Mouse (Mus musculus) limb, embryonic 15.5 days (tissue): ENCODE results near the gene Gm20388. TPM values are rescaled to one million over a fixed set of nuclear protein-coding genes. Genes with fewer than 3 reads are reported as not detected.

Experiments used
- ATAC-seq: fragments of 200-750 bp; cut with Nextera tagmentation; 2 replicates; pipeline ENCODE4 v1.8.0; 2017; ENCODE audit warnings: low read depth, moderate TSS enrichment; ENCODE audit not compliant: insufficient number of reproducible peaks, low FRiP score, low TSS enrichment
- H3K27ac ChIP-seq: fragments of 300-500 bp; sonication (generic); 2 replicates; pipeline ENCODE4 v1.5.1; 2015; ENCODE audit warnings: moderate library complexity, mild to moderate bottlenecking, inconsistent platforms
- H3K27me3 ChIP-seq: fragments of 300-500 bp; sonication (generic); 2 replicates; pipeline ENCODE4 v1.6.1; 2015; ENCODE audit warnings: inconsistent platforms
- H3K36me3 ChIP-seq: fragments of 300-500 bp; sonication (generic); 2 replicates; pipeline ENCODE4 v1.6.1; 2015; ENCODE audit warnings: inconsistent platforms
- H3K4me1 ChIP-seq: fragments of 300-500 bp; sonication (generic); 2 replicates; pipeline ENCODE4 v1.6.1; 2015; ENCODE audit warnings: inconsistent platforms
- H3K4me2 ChIP-seq: fragments of 300-500 bp; sonication (generic); 2 replicates; pipeline ENCODE4 v1.6.1; 2015; ENCODE audit warnings: mild to moderate bottlenecking, inconsistent platforms
- H3K4me3 ChIP-seq: fragments of 300-500 bp; sonication (generic); 2 replicates; pipeline ENCODE4 v1.5.1; 2015; ENCODE audit warnings: mild to moderate bottlenecking, inconsistent platforms
- H3K9ac ChIP-seq: fragments of 300-500 bp; sonication (generic); 2 replicates; pipeline ENCODE4 v1.6.1; 2015; ENCODE audit warnings: inconsistent platforms
- H3K9me3 ChIP-seq: fragments of 300-500 bp; sonication (generic); 2 replicates; pipeline ENCODE4 v1.6.1; 2016; ENCODE audit warnings: inconsistent platforms
- WGBS: fragments of 180-500 bp; shearing (Covaris S2); methylation state at CpG from one replicate; pipeline ENCODE4 v1.1.7; 2015; 5-methylcytosine and 5-hydroxymethylcytosine counted together
- polyA plus RNA-seq: library from polyadenylated mRNA; unstranded; fragments of >200 nt; fragmentation: Nextera tagmentation; extraction: Ambion mirVana; gene quantifications from 2 replicates; pipeline ENCODE4 v1.2.1, GENCODE M21; 2015

Gm20388 gene
- polyA plus RNA-seq, 1 experiment from 2014 or later, result 4.9 TPM

DNA sequence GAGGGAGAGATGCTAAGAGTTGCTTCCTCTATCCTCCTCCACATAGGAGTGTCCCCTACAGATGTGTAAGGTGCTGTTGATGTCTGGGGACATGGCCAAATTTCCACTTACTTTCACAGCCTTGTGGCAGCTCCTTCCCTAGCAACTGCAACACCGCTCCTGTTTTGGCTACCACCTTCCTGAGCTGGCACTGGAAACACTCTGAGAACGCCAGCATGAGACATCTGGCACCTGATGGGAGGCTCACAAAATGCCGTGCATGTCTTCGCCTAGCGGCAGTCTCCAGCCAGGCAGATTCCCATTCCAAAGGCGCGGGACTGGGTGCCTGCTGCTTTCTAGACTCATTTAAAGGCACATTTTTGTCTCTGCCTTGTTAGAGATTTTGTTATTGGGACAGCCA, 226.0 kb downstream of the Gm20388 start:
- WGBS, result 53% methylated on average over 7 of the region's 7 CpGs
- 0 out of 2 replicates have a peak, but pooled peaks cover 2% of the 10 kb centered on the region for H3K4me1 ChIP-seq
- H3K27me3 ChIP-seq, result 0 out of 2 replicates have a peak, but pooled peaks cover 10% of the 10 kb centered on the region
- ATAC-seq, result no peak
- H3K9ac ChIP-seq, result no peak overlapping the region
- no peak overlapping the region for H3K4me2 ChIP-seq
- H3K9me3 ChIP-seq, result no peaks in the 10 kb centered on the region
- H3K36me3 ChIP-seq, result no peaks in the 10 kb centered on the region
- no peak overlapping the region for H3K27ac ChIP-seq
- H3K4me3 ChIP-seq, result no peak overlapping the region

DNA sequence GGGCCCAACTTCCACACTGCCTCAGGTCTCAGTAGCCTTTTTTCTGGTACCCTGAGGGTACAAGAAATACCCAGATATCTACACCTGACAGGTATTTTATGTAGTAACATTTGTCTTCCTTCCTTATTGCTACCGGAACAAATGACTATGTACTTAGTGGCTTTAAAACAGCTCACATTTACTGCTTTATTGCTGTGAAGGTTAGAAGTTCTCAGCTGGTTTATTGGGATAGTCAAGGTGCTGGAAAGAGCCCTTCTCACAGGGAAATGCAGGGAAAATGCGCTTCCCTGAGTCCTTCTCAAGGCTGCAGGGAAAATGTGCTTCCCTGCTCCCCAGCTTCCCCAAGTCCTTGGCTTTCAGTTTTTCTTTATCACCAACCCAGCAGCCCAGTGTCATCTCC, 228.3 kb downstream of the Gm20388 start:
- Histone ChIP-seq H3K9ac (no peak overlapping the region), H3K27me3 (0 out of 2 replicates have a peak, but pooled peaks cover 10% of the 10 kb centered on the region), H3K4me2 (no peak overlapping the region), H3K27ac (no peak overlapping the region), H3K9me3 (no peaks in the 10 kb centered on the region), H3K4me3 (no peak overlapping the region), H3K4me1 (0 out of 2 replicates have a peak, but pooled peaks cover 2% of the 10 kb centered on the region), H3K36me3 (no peaks in the 10 kb centered on the region)
- 56% methylated on average over 2 of the region's 2 CpGs for WGBS
- no peak for ATAC-seq

DNA sequence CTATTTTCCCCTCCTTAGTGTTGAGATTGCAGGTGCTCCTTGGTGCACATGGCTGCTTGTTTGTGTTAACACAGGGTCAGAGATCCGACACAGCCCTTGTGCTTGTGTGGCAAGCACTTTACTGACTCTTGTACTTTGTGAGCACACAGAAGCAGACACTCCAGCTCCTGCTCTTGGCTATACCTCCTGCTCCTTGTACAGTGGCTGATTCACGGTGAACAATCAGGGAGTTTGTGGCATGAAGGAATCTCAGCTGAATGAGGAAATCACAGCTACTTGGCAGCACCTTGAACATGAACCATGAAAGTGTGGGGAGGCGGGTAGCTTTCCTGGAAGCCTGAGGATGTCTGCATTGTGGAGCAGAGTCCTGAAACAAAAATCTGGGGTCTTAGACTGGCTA, 230.1 kb downstream of the Gm20388 start:
- WGBS, result 67% methylated on average over 3 of the region's 3 CpGs
- Histone ChIP-seq H3K9ac (no peak overlapping the region), H3K9me3 (no peaks in the 10 kb centered on the region), H3K36me3 (no peaks in the 10 kb centered on the region), H3K27me3 (0 out of 2 replicates have a peak, but pooled peaks cover 8% of the 10 kb centered on the region), H3K4me1 (0 out of 2 replicates have a peak, but pooled peaks cover 9% of the 10 kb centered on the region), H3K4me3 (no peak overlapping the region), H3K4me2 (no peak overlapping the region), H3K27ac (no peak overlapping the region)
- no peak for ATAC-seq

- H3K4me2 ChIP-seq, result no peak overlapping the region
- WGBS, result 63% methylated on average over 15 of the region's 15 CpGs
- no peak overlapping the region for H3K4me3 ChIP-seq
- H3K9me3 ChIP-seq, result no peaks in the 10 kb centered on the region
- no peaks in the 10 kb centered on the region for H3K27me3 ChIP-seq
- no peaks in the 10 kb centered on the region for H3K36me3 ChIP-seq
- H3K27ac ChIP-seq, result no peak overlapping the region
- H3K4me1 ChIP-seq, result 0 out of 2 replicates have a peak, but pooled peaks cover 7% of the 10 kb centered on the region
- ATAC-seq, result no peak
- no peak overlapping the region for H3K9ac ChIP-seq
Measured at GRCm38 (mm10) chr8:120143911-120144651, 233.4 kb downstream of the Gm20388 start.

DNA sequence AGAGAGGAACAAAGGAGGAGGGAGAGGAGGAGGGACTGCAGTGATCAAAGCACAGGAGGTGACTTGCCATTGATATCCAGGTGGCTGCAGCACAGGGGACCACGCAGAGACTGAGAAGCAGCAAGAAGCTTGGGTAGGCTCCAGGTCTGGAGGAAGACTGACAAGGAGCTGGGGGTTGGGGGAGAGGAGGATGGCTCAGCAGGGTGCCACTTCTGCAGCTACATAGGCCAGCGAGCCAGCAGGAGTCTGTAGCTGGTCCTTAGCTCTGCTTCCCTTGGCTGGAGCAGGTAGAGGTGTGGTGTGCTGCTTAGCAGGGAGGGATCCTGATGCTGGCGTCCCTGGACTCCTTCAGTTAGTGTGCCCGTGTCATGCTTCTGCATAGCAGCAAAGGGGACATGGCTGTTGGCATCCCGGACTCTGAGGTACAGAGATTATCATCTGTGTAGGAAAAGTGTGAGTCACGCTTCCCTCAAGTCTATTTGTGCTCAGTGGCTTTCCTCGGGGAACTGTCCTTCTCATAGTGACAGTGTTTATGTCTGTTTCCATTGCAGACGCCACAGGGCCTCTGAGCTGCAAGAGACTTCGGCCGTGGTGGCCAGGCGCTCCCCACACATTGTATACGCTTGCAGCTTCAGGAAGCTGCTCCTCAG, 234.1 kb downstream of the Gm20388 start:
- no peak for ATAC-seq
- Histone ChIP-seq H3K27me3 (no peaks in the 10 kb centered on the region), H3K4me2 (no peak overlapping the region), H3K9ac (no peak overlapping the region), H3K4me3 (no peak overlapping the region), H3K27ac (no peak overlapping the region; the same call in 1 of the 2 replicates), H3K36me3 (no peaks in the 10 kb centered on the region), H3K4me1 (0 out of 2 replicates have a peak, but pooled peaks cover 7% of the 10 kb centered on the region), H3K9me3 (no peaks in the 10 kb centered on the region)
- WGBS, result 53% methylated on average over 12 of the region's 12 CpGs

DNA sequence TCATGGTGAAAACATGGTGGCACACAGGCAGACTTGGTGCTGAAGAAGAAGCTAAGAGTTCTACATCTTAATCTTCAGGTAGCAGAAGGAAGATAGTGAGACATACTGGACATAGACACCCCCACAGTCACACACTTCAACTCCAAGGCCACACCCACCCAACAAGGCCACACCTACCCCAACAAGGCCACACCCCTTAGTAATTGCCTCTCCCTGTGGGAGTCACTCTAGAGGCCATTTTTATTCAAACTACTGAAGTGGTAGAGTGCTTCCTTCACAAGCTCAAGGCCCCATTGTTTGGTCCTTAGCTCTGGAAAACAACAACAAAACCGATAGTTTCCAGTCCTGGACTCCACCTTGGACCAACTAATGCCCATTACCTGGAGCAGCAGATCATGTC, 235.4 kb downstream of the Gm20388 start:
- Histone ChIP-seq H3K9me3 (no peaks in the 10 kb centered on the region), H3K27ac (no peak overlapping the region), H3K4me1 (0 out of 2 replicates have a peak, but pooled peaks cover 7% of the 10 kb centered on the region), H3K9ac (no peak overlapping the region), H3K4me2 (no peak overlapping the region), H3K36me3 (no peaks in the 10 kb centered on the region), H3K27me3 (no peaks in the 10 kb centered on the region), H3K4me3 (no peak overlapping the region)
- no peak for ATAC-seq
- 70% methylated on average over 1 of the region's 1 CpGs for WGBS

DNA sequence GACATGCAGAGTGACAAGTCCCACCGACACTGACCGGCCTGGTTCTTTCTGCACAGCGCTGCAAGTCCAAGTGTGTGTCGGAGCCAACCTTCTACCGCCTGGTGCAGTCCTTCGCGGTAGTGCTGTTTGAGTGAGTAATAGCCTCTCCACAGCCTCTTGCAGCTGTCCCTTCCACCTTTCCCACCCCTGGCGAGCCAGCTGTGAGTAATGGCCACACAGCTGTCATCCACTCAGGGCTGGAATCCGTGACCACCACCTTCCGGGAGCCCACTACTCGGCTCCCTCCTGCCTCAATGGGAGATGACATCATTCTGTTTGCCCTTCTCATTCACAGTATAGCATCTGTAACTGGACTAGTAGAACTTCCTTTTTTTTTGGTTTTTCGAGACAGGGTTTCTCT, 239.4 kb downstream of the Gm20388 start:
- no peak overlapping the region for H3K27ac ChIP-seq
- peaks cover 16% of the 10 kb centered on the region for H3K4me1 ChIP-seq
- no peak for ATAC-seq
- H3K4me3 ChIP-seq, result no peak overlapping the region
- WGBS, result 71% methylated on average over 12 of the region's 12 CpGs
- H3K9me3 ChIP-seq, result no peaks in the 10 kb centered on the region
- no peak overlapping the region for H3K9ac ChIP-seq
- H3K36me3 ChIP-seq, result no peaks in the 10 kb centered on the region
- H3K4me2 ChIP-seq, result no peak overlapping the region
- H3K27me3 ChIP-seq, result no peaks in the 10 kb centered on the region

- H3K36me3 ChIP-seq, result no peaks in the 10 kb centered on the region
- peaks cover 15% of the 10 kb centered on the region for H3K4me1 ChIP-seq
- WGBS, result 54% methylated on average over 9 of the region's 9 CpGs
- ATAC-seq, result no peak
- no peak overlapping the region for H3K4me3 ChIP-seq
- no peaks in the 10 kb centered on the region for H3K27me3 ChIP-seq
- no peak overlapping the region for H3K27ac ChIP-seq
- H3K4me2 ChIP-seq, result no peak overlapping the region
- no peak overlapping the region for H3K9ac ChIP-seq
- H3K9me3 ChIP-seq, result no peaks in the 10 kb centered on the region
Measured at GRCm38 (mm10) chr8:120151151-120151550, 240.5 kb downstream of the Gm20388 start.

GRCm38 (mm10) chr8:120152636-120153035, 242.0 kb downstream of the Gm20388 start:
- 34% methylated on average over 7 of the region's 7 CpGs for WGBS
- Histone ChIP-seq H3K9ac (no peak overlapping the region), H3K27me3 (no peaks in the 10 kb centered on the region), H3K4me1 (peaks cover 18% of the 10 kb centered on the region), H3K36me3 (no peaks in the 10 kb centered on the region), H3K4me3 (no peak overlapping the region), H3K9me3 (no peaks in the 10 kb centered on the region), H3K4me2 (no peak overlapping the region), H3K27ac (no peak overlapping the region; the same call in 1 of the 2 replicates)
- ATAC-seq, result no peak

DNA sequence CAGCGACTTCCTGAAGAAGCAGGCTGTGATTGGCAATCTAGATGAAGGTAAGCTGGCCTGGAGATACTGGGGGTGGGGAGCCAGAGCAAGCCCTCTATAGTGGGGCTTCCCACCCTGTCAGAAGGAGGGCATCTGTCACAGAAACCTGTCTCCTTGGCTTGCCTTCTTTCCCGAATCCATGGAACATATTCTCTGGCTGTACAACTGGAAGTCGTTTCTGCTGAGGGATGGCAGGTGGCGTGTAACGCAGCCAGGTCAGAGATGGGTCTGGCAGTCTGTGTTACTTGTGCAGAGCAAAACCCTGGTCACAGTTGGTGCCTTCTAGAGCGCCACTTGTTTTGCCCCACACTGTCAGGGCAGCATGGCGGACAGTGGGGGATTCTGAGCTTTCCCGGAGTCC, 249.7 kb downstream of the Gm20388 start:
- no peak overlapping the region for H3K27ac ChIP-seq
- no peak overlapping the region for H3K4me2 ChIP-seq
- ATAC-seq, result no peak
- WGBS, result 77% methylated on average over 8 of the region's 8 CpGs
- H3K27me3 ChIP-seq, result 0 out of 2 replicates have a peak, but pooled peaks cover 6% of the 10 kb centered on the region
- H3K9me3 ChIP-seq, result no peaks in the 10 kb centered on the region
- H3K9ac ChIP-seq, result no peak overlapping the region
- H3K4me3 ChIP-seq, result no peak overlapping the region
- H3K4me1 ChIP-seq, result peaks cover 4% of the 10 kb centered on the region; the same call in 1 of the 2 replicates
- no peaks in the 10 kb centered on the region for H3K36me3 ChIP-seq

DNA sequence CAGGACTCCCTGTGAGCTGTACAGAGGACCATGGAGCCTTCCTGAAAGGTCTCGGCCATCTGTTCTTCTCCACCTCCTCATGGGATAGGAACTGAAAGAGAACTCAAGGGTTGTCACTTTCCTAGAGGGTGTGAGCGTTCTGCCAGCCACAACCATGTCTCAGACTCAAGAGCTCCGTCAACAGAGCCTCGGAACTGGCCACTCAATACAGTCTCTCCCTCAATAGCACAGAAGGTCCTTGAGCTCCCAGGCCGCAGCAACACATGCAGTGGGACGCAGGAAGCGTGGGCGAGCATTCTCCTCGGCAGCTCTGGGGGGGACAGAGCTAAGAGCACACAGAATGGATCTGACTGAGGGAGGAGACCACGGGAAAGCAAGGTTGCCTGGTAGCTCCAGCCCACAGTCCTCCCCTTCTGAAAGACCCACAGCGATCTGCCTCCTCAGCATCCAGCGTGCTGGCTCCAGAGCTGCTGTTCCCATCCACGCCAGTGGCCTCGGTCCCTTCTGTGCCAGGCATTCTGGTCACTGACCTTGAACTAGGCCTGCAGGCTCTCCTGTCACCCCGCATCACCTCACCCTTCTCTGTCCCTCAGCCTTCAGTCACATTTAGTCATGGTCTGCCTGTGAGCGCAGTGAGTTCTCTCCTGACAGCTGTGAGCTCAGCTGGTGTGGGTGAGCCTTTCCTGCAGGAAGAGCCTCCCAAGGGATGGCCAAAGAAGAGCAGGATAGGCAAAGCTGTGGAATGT, 251.2 kb downstream of the Gm20388 start:
- Histone ChIP-seq H3K4me2 (no peak overlapping the region), H3K4me1 (no peaks in the 10 kb centered on the region), H3K9ac (no peak overlapping the region), H3K27ac (no peak overlapping the region), H3K27me3 (0 out of 2 replicates have a peak, but pooled peaks cover 6% of the 10 kb centered on the region), H3K9me3 (no peaks in the 10 kb centered on the region), H3K4me3 (no peak overlapping the region), H3K36me3 (no peaks in the 10 kb centered on the region)
- no peak for ATAC-seq
- 76% methylated on average over 16 of the region's 16 CpGs for WGBS

DNA sequence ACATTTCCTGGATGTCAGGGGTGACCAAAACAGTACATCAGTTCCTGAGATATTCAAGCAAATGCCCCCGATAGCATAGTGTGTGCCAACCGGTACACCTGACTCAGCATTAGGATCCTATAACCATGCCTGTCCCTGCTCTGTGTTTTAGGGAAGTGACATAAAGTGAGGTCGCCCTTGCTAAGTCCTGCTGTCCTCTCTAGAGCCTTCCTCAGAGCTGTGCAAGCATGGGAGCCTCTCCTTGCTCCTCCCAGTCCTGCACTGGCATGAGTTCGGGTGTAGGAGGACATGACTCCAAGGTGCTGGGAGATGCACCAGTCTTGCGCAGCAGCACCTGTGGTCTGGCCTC, 251.7 kb downstream of the Gm20388 start:
- H3K4me3 ChIP-seq, result no peak overlapping the region
- no peak overlapping the region for H3K4me2 ChIP-seq
- no peak overlapping the region for H3K9ac ChIP-seq
- WGBS, result 86% methylated on average over 5 of the region's 5 CpGs
- H3K27ac ChIP-seq, result no peak overlapping the region
- H3K27me3 ChIP-seq, result 0 out of 2 replicates have a peak, but pooled peaks cover 6% of the 10 kb centered on the region
- no peak for ATAC-seq
- 0 out of 2 replicates have a peak, but pooled peaks cover under 1% of the 10 kb centered on the region for H3K4me1 ChIP-seq
- no peaks in the 10 kb centered on the region for H3K9me3 ChIP-seq
- H3K36me3 ChIP-seq, result no peaks in the 10 kb centered on the region
